Mouse (Mus musculus) neural tube, embryonic 11.5 days (tissue): Measurements from ENCODE around the gene Islr. TPM values are rescaled to one million over a fixed set of nuclear protein-coding genes. Genes with fewer than 3 reads are reported as not detected.
"Not testable (repeated sequence)": the region's sequence is repeated elsewhere in the genome, so short reads cannot be mapped to it uniquely, and the experiment has no call there.

Experiments
- ATAC-seq: fragments of 200-750 bp; cut with Nextera tagmentation; 2 replicates; pipeline ENCODE4 v1.8.0; 2017; ENCODE audit warnings: moderate number of reproducible peaks, mild to moderate bottlenecking, moderate TSS enrichment, moderate library complexity; ENCODE audit not compliant: insufficient read depth, low FRiP score, low TSS enrichment
- DNase-seq: peaks from one replicate; pipeline ENCODE4 v3.0.0-alpha.2; 2015; ENCODE audit warnings: low spot score
- H3K27ac ChIP-seq: fragments of 300-500 bp; sonication (generic); 2 replicates; pipeline ENCODE4 v1.5.1; 2014; ENCODE audit warnings: low read depth, mild to moderate bottlenecking, low read length
- H3K27me3 ChIP-seq: fragments of 300-500 bp; sonication (generic); 2 replicates; pipeline ENCODE4 v1.6.1; 2014; ENCODE audit warnings: mild to moderate bottlenecking, low read length, mixed read lengths; ENCODE audit not compliant: control insufficient read depth, insufficient read depth
- H3K36me3 ChIP-seq: fragments of 300-500 bp; sonication (generic); 2 replicates; pipeline ENCODE4 v1.6.1; 2014; ENCODE audit warnings: mild to moderate bottlenecking, low read length, moderate library complexity, mixed read lengths; ENCODE audit not compliant: control insufficient read depth, insufficient read depth
- H3K4me1 ChIP-seq: fragments of 300-500 bp; sonication (generic); 2 replicates; pipeline ENCODE4 v1.6.1; 2014; ENCODE audit warnings: low read length, mixed read lengths; ENCODE audit not compliant: control insufficient read depth, insufficient read depth
- H3K4me2 ChIP-seq: fragments of 300-500 bp; sonication (generic); 2 replicates; pipeline ENCODE4 v1.6.1; 2014; ENCODE audit warnings: low read depth, mild to moderate bottlenecking, moderate library complexity
- H3K4me3 ChIP-seq: fragments of 300-500 bp; sonication (generic); 2 replicates; pipeline ENCODE4 v1.5.1; 2014; ENCODE audit warnings: low read depth, low read length
- H3K9ac ChIP-seq: fragments of 300-500 bp; sonication (generic); 2 replicates; pipeline ENCODE4 v1.6.1; 2014; ENCODE audit warnings: mild to moderate bottlenecking, low read length
- H3K9me3 ChIP-seq: fragments of 300-500 bp; sonication (generic); 2 replicates; pipeline ENCODE4 v1.6.1; 2016; ENCODE audit warnings: low read length; ENCODE audit not compliant: control insufficient read depth
- WGBS: fragments of 180-500 bp; shearing (Covaris S2); extraction: QIAGEN DNeasy Blood & Tissue Kit; methylation state at CpG from one replicate; pipeline ENCODE4 v1.1.7; 2014; 5-methylcytosine and 5-hydroxymethylcytosine counted together
- polyA plus RNA-seq: library from polyadenylated mRNA; unstranded; fragments of >200 nt; fragmentation: Nextera tagmentation; extraction: Ambion mirVana; gene quantifications from 2 replicates; pipeline ENCODE4 v1.2.1, GENCODE M21; 2014

Gene Islr
- 31.2 and 31.5 TPM in 2 replicates for polyA plus RNA-seq

GRCm38 (mm10) chr9:58203516-58204447 lies at the start of gene Islr, which contains the start of gene Islr2:
Gene Islr, minus strand, starts transcription at chr9:58204306.
Gene Islr2, minus strand, starts transcription at chr9:58204319.
- 1% methylated on average over 42 of the region's 42 CpGs for WGBS
- peak within 1 kb of the TSS; percentile 51 for H3K27ac ChIP-seq
- H3K36me3 ChIP-seq = no peaks in the 10 kb centered on the region
- peaks cover 20% of the 10 kb centered on the region for H3K4me1 ChIP-seq
- peak within 1 kb of the TSS; percentile 27 for H3K4me3 ChIP-seq
- peak; percentile 80 for DNase-seq
- H3K27me3 ChIP-seq = peaks cover 53% of the 10 kb centered on the region
- peak within 1 kb of the TSS; percentile 44 for H3K4me2 ChIP-seq
- no peaks in the 10 kb centered on the region for H3K9me3 ChIP-seq
- H3K9ac ChIP-seq = peak within 1 kb of the TSS; percentile 44
- peak; percentile 78 for ATAC-seq

- H3K4me1 ChIP-seq, H3K36me3 ChIP-seq, H3K27me3 ChIP-seq, H3K9me3 ChIP-seq, ATAC-seq, DNase-seq, H3K27ac ChIP-seq: not testable (repeated sequence)
- Histone ChIP-seq H3K9ac (peak overlapping the region; percentile 68), H3K4me3 (peak overlapping the region; percentile 73), H3K4me2 (peak overlapping the region; percentile 66)
- 72% methylated on average over 5 of the region's 5 CpGs for WGBS
Measured at GRCm38 (mm10) chr9:58253805-58254122, 49.7 kb upstream of the Islr start.

GRCm38 (mm10) chr9:58253033-58253804 lies 49.1 kb upstream of the Islr start, which contains the start of gene Stoml1:
Gene Stoml1, plus strand, starts transcription at chr9:58253164.
- Histone ChIP-seq H3K36me3 (no peaks in the 10 kb centered on the region), H3K27me3 (no peaks in the 10 kb centered on the region), H3K4me2 (peak within 1 kb of the TSS; percentile 66), H3K4me3 (peak within 1 kb of the TSS; percentile 73), H3K4me1 (peaks cover 6% of the 10 kb centered on the region; the same call in 1 of the 2 replicates), H3K27ac (no peak within 1 kb of the TSS), H3K9me3 (no peaks in the 10 kb centered on the region), H3K9ac (peak within 1 kb of the TSS; percentile 68)
- WGBS = under 1% methylated on average over 31 of the region's 31 CpGs
- DNase-seq (peak; percentile 94), ATAC-seq (peak; percentile 93)

GRCm38 (mm10) chr9:58250730-58251129 lies 46.6 kb upstream of the Islr start:
- not testable (repeated sequence) for DNase-seq, H3K36me3 ChIP-seq, H3K4me3 ChIP-seq, H3K9me3 ChIP-seq, H3K27ac ChIP-seq, H3K9ac ChIP-seq, H3K4me2 ChIP-seq, H3K27me3 ChIP-seq, ATAC-seq
- peaks cover 15% of the 10 kb centered on the region; the same call in 1 of the 2 replicates for H3K4me1 ChIP-seq
- 81% methylated on average over 1 of the region's 1 CpGs for WGBS

GRCm38 (mm10) chr9:58250322-58250721 lies 46.2 kb upstream of the Islr start:
- Histone ChIP-seq H3K9ac (no peak overlapping the region), H3K4me3 (no peak overlapping the region), H3K4me2 (no peak overlapping the region), H3K4me1 (peaks cover 15% of the 10 kb centered on the region; the same call in 1 of the 2 replicates), H3K27me3 (no peaks in the 10 kb centered on the region), H3K27ac (no peak overlapping the region), H3K36me3 (no peaks in the 10 kb centered on the region), H3K9me3 (no peaks in the 10 kb centered on the region)
- 78% methylated on average over 8 of the region's 8 CpGs for WGBS
- DNase-seq (no peak), ATAC-seq (no peak)

- Histone ChIP-seq H3K4me2 (peak within 1 kb of the TSS; percentile 45), H3K27me3 (no peaks in the 10 kb centered on the region), H3K4me1 (peaks cover 15% of the 10 kb centered on the region; the same call in 1 of the 2 replicates), H3K4me3 (peak within 1 kb of the TSS; percentile 38), H3K36me3 (no peaks in the 10 kb centered on the region), H3K27ac (no peak within 1 kb of the TSS), H3K9ac (peak within 1 kb of the TSS; percentile 43), H3K9me3 (no peaks in the 10 kb centered on the region)
- WGBS = 2% methylated on average over 16 of the region's 16 CpGs
- DNase-seq (peak; percentile 57), ATAC-seq (no peak)
Measured at GRCm38 (mm10) chr9:58249592-58250192, 45.6 kb upstream of the Islr start, which contains the start of gene Pml. Gene Pml, minus strand, starts transcription at chr9:58249786.

- no peaks in the 10 kb centered on the region for H3K27me3 ChIP-seq
- H3K4me1 ChIP-seq = peaks cover 17% of the 10 kb centered on the region; the same call in 1 of the 2 replicates
- ATAC-seq (no peak), DNase-seq (no peak)
- WGBS = 43% methylated on average over 7 of the region's 7 CpGs
- H3K9ac ChIP-seq = peak overlapping the region; percentile 43
- no peaks in the 10 kb centered on the region for H3K9me3 ChIP-seq
- no peak overlapping the region for H3K27ac ChIP-seq
- peak overlapping the region; percentile 38 for H3K4me3 ChIP-seq
- H3K4me2 ChIP-seq = peak overlapping the region; percentile 45
- H3K36me3 ChIP-seq = no peaks in the 10 kb centered on the region
Measured at GRCm38 (mm10) chr9:58248746-58249413, 44.8 kb upstream of the Islr start.
